Mouse (Mus musculus) heart, postnatal 36 days (tissue): ENCODE measurements at regions not wholly inside any gene's neighbourhood (a gene's known extent, or its start where the extent isn't known, plus 50 kb on each side); places are given as distances from the start of the nearest gene placed in this dataset.
A peak's percentile ranks its signal among the peaks of the same experiment; 100 is the strongest.

Experiments used
- DNase-seq, 2 experiments: peaks; one replicate each; pipeline ENCODE4 v3.0.0; 2021 to 2022
- intact Hi-C: fragments of 180-260 bp; cut with DNase I; formaldehyde crosslinking; loops from one replicate; pipeline ENCODE4 v1.15.1; 2025

GRCm38 (mm10) chr14:106924026-106924425 lies 818.0 kb downstream of the Trim52 start:
- intact Hi-C loops, result no loop called here

GRCm38 (mm10) chr14:106924443-106924842 lies 818.4 kb downstream of the Trim52 start:
- DNase-seq, result no peak
- intact Hi-C loops, result no loop called here

More at GRCm38 (mm10) chr14:106924026-106924425, 818.0 kb downstream of the Trim52 start:
- no peak for DNase-seq

GRCm38 (mm10) chr14:106945261-106945660 lies 839.3 kb downstream of the Trim52 start:
- intact Hi-C loops, result no loop called here
- peak in 1 of 2 experiments; percentile 1 for DNase-seq

- DNase-seq, result no peak
- intact Hi-C loops, result no loop called here
Observed at GRCm38 (mm10) chr14:106977958-106978357, 872.0 kb downstream of the Trim52 start.

GRCm38 (mm10) chr14:106980752-106981151 lies 874.8 kb downstream of the Trim52 start:
- DNase-seq, result no peak
- intact Hi-C loops, result no loop called here

GRCm38 (mm10) chr14:106997565-106998279 lies 891.7 kb downstream of the Trim52 start:
- intact Hi-C loops, result no loop called here

GRCm38 (mm10) chr14:107004981-107005380 lies 899.0 kb downstream of the Trim52 start:
- no peak for DNase-seq
- intact Hi-C loops, result no loop called here

More at GRCm38 (mm10) chr14:106997565-106998279, 891.7 kb downstream of the Trim52 start:
- no peak for DNase-seq

GRCm38 (mm10) chr14:107009617-107010016 lies 903.6 kb downstream of the Trim52 start:
- no peak for DNase-seq
- intact Hi-C loops, result no loop called here

- intact Hi-C loops, result no loop called here
- no peak for DNase-seq
Observed at GRCm38 (mm10) chr14:107033807-107034206, 927.8 kb downstream of the Trim52 start.

- no peak for DNase-seq
- intact Hi-C loops, result no loop called here
Observed at GRCm38 (mm10) chr14:107051946-107052551, 946.1 kb downstream of the Trim52 start.

- intact Hi-C loops, result no loop called here
- no peak for DNase-seq
Observed at GRCm38 (mm10) chr14:107068592-107068991, 962.6 kb downstream of the Trim52 start.

- intact Hi-C loops, result no loop called here
Observed at GRCm38 (mm10) chr14:107080407-107080806, 974.4 kb downstream of the Trim52 start.

More at GRCm38 (mm10) chr14:107080407-107080806, 974.4 kb downstream of the Trim52 start:
- DNase-seq, result no peak
